Mouse (Mus musculus) forebrain, embryonic 16.5 days (tissue): Measurements from ENCODE around the gene Foxj1. TPM values are rescaled to one million over a fixed set of nuclear protein-coding genes. Genes with fewer than 3 reads are reported as not detected.

Experiments used
- ATAC-seq: fragments of 200-750 bp; cut with Nextera tagmentation; 2 replicates; pipeline ENCODE4 v1.8.0; 2017; ENCODE audit warnings: mild to moderate bottlenecking, moderate library complexity
- H3K27ac ChIP-seq: fragments of 300-500 bp; sonication (generic); 2 replicates; pipeline ENCODE4 v1.5.1; 2014; ENCODE audit warnings: low read length, control low read depth
- H3K27me3 ChIP-seq: fragments of 300-500 bp; sonication (generic); replicated peaks from 2 replicates; pipeline ENCODE4 v1.6.1; 2014; ENCODE audit warnings: low read length; ENCODE audit not compliant: control insufficient read depth, insufficient read depth
- H3K36me3 ChIP-seq: fragments of 300-500 bp; sonication (generic); 2 replicates; pipeline ENCODE4 v1.6.1; 2014; ENCODE audit not compliant: control insufficient read depth, insufficient read depth
- H3K4me1 ChIP-seq: fragments of 300-500 bp; sonication (generic); replicated peaks from 2 replicates; pipeline ENCODE4 v1.6.1; 2014; ENCODE audit warnings: low read length; ENCODE audit not compliant: control insufficient read depth, insufficient read depth
- H3K4me2 ChIP-seq: fragments of 300-500 bp; sonication (generic); 2 replicates; pipeline ENCODE4 v1.6.1; 2014; ENCODE audit warnings: mild to moderate bottlenecking, low read length, control low read depth
- H3K4me3 ChIP-seq: fragments of 300-500 bp; sonication (generic); replicated peaks from 2 replicates; pipeline ENCODE4 v1.5.1; 2014; ENCODE audit warnings: mild to moderate bottlenecking, low read length, control low read depth
- H3K9ac ChIP-seq: fragments of 300-500 bp; sonication (generic); replicated peaks from 2 replicates; pipeline ENCODE4 v1.6.1; 2014; ENCODE audit warnings: low read depth, low read length, control low read depth
- H3K9me3 ChIP-seq: fragments of 300-500 bp; sonication (generic); 2 replicates; pipeline ENCODE4 v1.6.1; 2016; ENCODE audit warnings: low read length; ENCODE audit not compliant: control insufficient read depth
- WGBS: fragments of 180-500 bp; shearing (Covaris S2); extraction: QIAGEN DNeasy Blood & Tissue Kit; methylation state at CpG from one replicate; pipeline ENCODE4 v1.1.7; 2014; 5-methylcytosine and 5-hydroxymethylcytosine counted together
- polyA plus RNA-seq: library from polyadenylated mRNA; unstranded; fragments of >200 nt; fragmentation: Nextera tagmentation; extraction: Ambion mirVana; gene quantifications from 2 replicates; pipeline ENCODE4 v1.2.1, GENCODE M21; 2015

The Foxj1 gene
- polyA plus RNA-seq, 1 experiment from 2014 or later = 6.6 TPM

- no peaks in the 10 kb centered on the region for H3K9me3 ChIP-seq
- H3K36me3 ChIP-seq = 0 out of 2 replicates have a peak, but pooled peaks cover 2% of the 10 kb centered on the region
- peak overlapping the region; percentile 99 for H3K4me2 ChIP-seq
- peaks cover 63% of the 10 kb centered on the region for H3K4me1 ChIP-seq
- no peak for ATAC-seq
- 28% methylated on average over 31 of the region's 31 CpGs for WGBS
- H3K27me3 ChIP-seq = peaks cover 12% of the 10 kb centered on the region
- no peak overlapping the region for H3K27ac ChIP-seq
- H3K4me3 ChIP-seq = peak overlapping the region; percentile 57
- H3K9ac ChIP-seq = no peak overlapping the region; the same call in 1 of the 2 replicates
These were observed 1.4 kb downstream of the Foxj1 start for GRCm38 (mm10) chr11:116333526-116334416.

- Histone ChIP-seq H3K9ac (no peak overlapping the region), H3K4me2 (no peak overlapping the region), H3K4me1 (peaks cover 63% of the 10 kb centered on the region), H3K27me3 (peaks cover 12% of the 10 kb centered on the region), H3K9me3 (no peaks in the 10 kb centered on the region), H3K4me3 (no peak overlapping the region), H3K27ac (no peak overlapping the region; the same call in 1 of the 2 replicates), H3K36me3 (no peaks in the 10 kb centered on the region)
- 59% methylated on average over 3 of the region's 3 CpGs for WGBS
- ATAC-seq = no peak
These were observed 2.3 kb downstream of the Foxj1 start for GRCm38 (mm10) chr11:116332983-116333270.

GRCm38 (mm10) chr11:116332232-116332982 is 2.8 kb downstream of the Foxj1 start:
- no peak overlapping the region for H3K4me2 ChIP-seq
- 0 out of 2 replicates have a peak overlapping the region, but pooled peaks have one; percentile 10 for H3K27ac ChIP-seq
- WGBS = 21% methylated on average over 18 of the region's 19 CpGs
- peak; percentile 23 for ATAC-seq
- no peak overlapping the region for H3K9ac ChIP-seq
- no peak overlapping the region for H3K4me3 ChIP-seq
- H3K27me3 ChIP-seq = peaks cover 12% of the 10 kb centered on the region
- H3K36me3 ChIP-seq = no peaks in the 10 kb centered on the region
- peaks cover 63% of the 10 kb centered on the region for H3K4me1 ChIP-seq
- no peaks in the 10 kb centered on the region for H3K9me3 ChIP-seq

- H3K27ac ChIP-seq = peak overlapping the region; percentile 51
- no peaks in the 10 kb centered on the region for H3K9me3 ChIP-seq
- WGBS = 34% methylated on average over 7 of the region's 7 CpGs
- ATAC-seq = no peak
- H3K27me3 ChIP-seq = peaks cover 12% of the 10 kb centered on the region
- H3K4me3 ChIP-seq = no peak overlapping the region
- H3K9ac ChIP-seq = no peak overlapping the region; the same call in 1 of the 2 replicates
- H3K4me2 ChIP-seq = no peak overlapping the region
- H3K4me1 ChIP-seq = peaks cover 49% of the 10 kb centered on the region
- no peaks in the 10 kb centered on the region for H3K36me3 ChIP-seq
These were observed 5.0 kb downstream of the Foxj1 start for GRCm38 (mm10) chr11:116330211-116330518.

- Histone ChIP-seq H3K4me3 (no peak overlapping the region), H3K4me2 (no peak overlapping the region), H3K36me3 (no peaks in the 10 kb centered on the region), H3K9ac (peak overlapping the region; percentile 35), H3K9me3 (no peaks in the 10 kb centered on the region), H3K4me1 (peaks cover 43% of the 10 kb centered on the region), H3K27ac (peak overlapping the region; percentile 51), H3K27me3 (peaks cover 7% of the 10 kb centered on the region)
- peak; percentile 85 for ATAC-seq
- 15% methylated on average over 18 of the region's 18 CpGs for WGBS
These were observed 5.6 kb downstream of the Foxj1 start for GRCm38 (mm10) chr11:116329314-116330210.

DNA sequence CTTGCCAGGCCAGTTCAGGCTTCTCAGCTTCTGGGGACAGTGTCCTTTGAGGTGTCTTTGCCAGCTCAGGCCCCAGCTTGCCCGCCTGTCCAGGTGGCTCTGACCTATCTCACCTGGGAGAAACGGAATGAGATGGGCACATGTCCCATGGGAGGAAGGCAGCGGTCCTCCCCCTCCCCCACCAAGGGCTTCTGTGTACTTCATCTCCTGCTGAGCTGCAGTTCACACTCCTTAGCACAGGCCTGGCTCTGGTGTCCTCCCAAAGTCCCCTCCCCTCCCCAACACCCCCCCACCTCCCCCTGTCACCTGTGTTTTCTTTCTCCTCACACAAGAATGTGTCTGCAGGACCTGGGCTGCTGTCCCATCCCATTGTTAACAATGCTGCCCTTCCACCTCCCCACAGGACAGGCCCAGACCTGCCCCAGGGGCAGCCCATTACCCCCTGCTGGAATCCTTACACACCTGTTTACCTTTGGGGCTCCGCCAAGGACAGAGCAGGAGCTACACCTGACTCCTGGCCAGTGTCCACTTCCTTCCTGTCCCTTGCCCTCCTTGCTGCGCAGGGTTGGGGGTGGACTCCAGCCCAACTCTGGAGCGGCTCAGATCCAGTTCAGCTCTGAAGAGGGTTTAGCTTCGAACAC is 8.1 kb downstream of the Foxj1 start:
- Histone ChIP-seq H3K9ac (no peak overlapping the region), H3K27ac (no peak overlapping the region), H3K9me3 (no peaks in the 10 kb centered on the region), H3K4me2 (no peak overlapping the region), H3K36me3 (no peaks in the 10 kb centered on the region), H3K27me3 (no peaks in the 10 kb centered on the region), H3K4me1 (peaks cover 23% of the 10 kb centered on the region), H3K4me3 (no peak overlapping the region)
- no peak for ATAC-seq
- WGBS = 78% methylated on average over 7 of the region's 7 CpGs

- Histone ChIP-seq H3K27ac (no peak overlapping the region), H3K4me3 (peak overlapping the region; percentile 39), H3K9me3 (no peaks in the 10 kb centered on the region), H3K27me3 (no peaks in the 10 kb centered on the region), H3K9ac (peak overlapping the region; percentile 59), H3K4me2 (peak overlapping the region; percentile 88), H3K4me1 (peaks cover 5% of the 10 kb centered on the region), H3K36me3 (no peaks in the 10 kb centered on the region)
- 3% methylated on average over 41 of the region's 41 CpGs for WGBS
- ATAC-seq = peak; percentile 88
These were observed 16.2 kb downstream of the Foxj1 start for GRCm38 (mm10) chr11:116318719-116319659.

DNA sequence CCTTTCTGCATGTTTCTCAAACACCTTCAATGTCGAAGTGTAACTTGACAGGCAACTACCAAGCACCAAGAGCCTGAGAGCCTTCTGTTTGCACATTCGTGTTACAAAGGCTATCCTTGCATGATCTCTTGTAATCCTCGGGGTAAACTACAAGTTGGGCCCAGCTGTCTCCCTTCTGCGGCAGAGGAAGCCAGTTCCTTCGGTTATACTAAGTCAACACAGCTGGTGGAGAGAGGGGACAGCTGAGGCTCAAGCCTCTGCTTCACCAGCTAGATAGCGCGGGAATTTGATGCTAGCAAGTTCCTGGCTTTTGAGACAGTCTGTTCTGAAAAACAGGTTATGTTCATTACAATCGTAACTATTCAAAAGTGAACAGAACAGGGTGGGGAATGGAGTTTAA is 22.8 kb downstream of the Foxj1 start:
- WGBS = 65% methylated on average over 8 of the region's 8 CpGs
- no peak overlapping the region for H3K9ac ChIP-seq

More for the DNA sequence above, 22.8 kb downstream of the Foxj1 start:
- Histone ChIP-seq H3K36me3 (no peaks in the 10 kb centered on the region), H3K4me2 (no peak overlapping the region), H3K4me1 (peaks cover 8% of the 10 kb centered on the region), H3K4me3 (no peak overlapping the region), H3K9me3 (no peaks in the 10 kb centered on the region), H3K27ac (no peak overlapping the region), H3K27me3 (no peaks in the 10 kb centered on the region)
- no peak for ATAC-seq
